Mouse (Mus musculus) liver, postnatal 0 days (tissue): ENCODE measurements around the gene Olfr457. TPM values are rescaled to one million over a fixed set of nuclear protein-coding genes. Genes with fewer than 3 reads are reported as not detected.
"Not testable (repeated sequence)": the region's sequence is repeated elsewhere in the genome, so short reads cannot be mapped to it uniquely, and the experiment has no call there.

Experiments
- ATAC-seq: fragments of 200-750 bp; cut with Nextera tagmentation; 2 replicates; pipeline ENCODE4 v1.8.0; 2017; ENCODE audit warnings: mild to moderate bottlenecking, moderate library complexity
- DNase-seq: peaks from one replicate; pipeline ENCODE4 v3.0.0-alpha.2; 2016
- H3K27ac ChIP-seq: fragments of 300-500 bp; sonication (generic); 2 replicates; pipeline ENCODE4 v1.5.1; 2014; ENCODE audit warnings: antibody characterized with exemption, moderate library complexity, mild to moderate bottlenecking, low read depth
- H3K27me3 ChIP-seq: fragments of 300-500 bp; sonication (generic); 2 replicates; pipeline ENCODE4 v1.6.1; 2014; ENCODE audit warnings: low read length, control low read depth, mixed read lengths; ENCODE audit not compliant: insufficient read depth
- H3K36me3 ChIP-seq: fragments of 300-500 bp; sonication (generic); replicated peaks from 2 replicates; pipeline ENCODE4 v1.6.1; 2014; ENCODE audit warnings: mild to moderate bottlenecking, control low read depth, low read length, moderate library complexity, mixed read lengths; ENCODE audit not compliant: insufficient read depth
- H3K4me1 ChIP-seq: fragments of 300-500 bp; sonication (generic); 2 replicates; pipeline ENCODE4 v1.6.1; 2014; ENCODE audit warnings: antibody characterized with exemption, mild to moderate bottlenecking, control low read depth; ENCODE audit not compliant: insufficient read depth
- H3K4me2 ChIP-seq: fragments of 300-500 bp; sonication (generic); 2 replicates; pipeline ENCODE4 v1.6.1; 2014; ENCODE audit warnings: low read depth, mild to moderate bottlenecking, low read length, moderate library complexity, mixed read lengths
- H3K4me3 ChIP-seq: fragments of 300-500 bp; sonication (generic); 2 replicates; pipeline ENCODE4 v1.5.1; 2014; ENCODE audit warnings: low read depth, low read length
- H3K9ac ChIP-seq: fragments of 300-500 bp; sonication (generic); replicated peaks from 2 replicates; pipeline ENCODE4 v1.6.1; 2014; ENCODE audit warnings: mild to moderate bottlenecking, moderate library complexity
- H3K9me3 ChIP-seq: fragments of 300-500 bp; sonication (generic); 2 replicates; pipeline ENCODE4 v1.6.1; 2016; ENCODE audit warnings: mild to moderate bottlenecking, control low read depth, low read length, mixed read lengths
- CTCF ChIP-seq: sonication (generic); IDR thresholded peaks from 2 replicates; pipeline ENCODE4 v1.5.1; 2016; ENCODE audit warnings: antibody characterized with exemption, low read depth
- EP300 ChIP-seq: IDR thresholded peaks from 2 replicates; pipeline ENCODE4 v1.6.1; 2016; ENCODE audit warnings: antibody characterized with exemption, low read depth, mild to moderate bottlenecking
- WGBS: fragments of 180-500 bp; shearing (Covaris S2); extraction: QIAGEN DNeasy Blood & Tissue Kit; methylation state at CpG from one replicate; pipeline ENCODE4 v1.1.7; 2014; ENCODE audit not compliant: insufficient replicate concordance; 5-methylcytosine and 5-hydroxymethylcytosine counted together
- polyA plus RNA-seq: library from polyadenylated mRNA; unstranded; fragments of >200 nt; fragmentation: Nextera tagmentation; extraction: Ambion mirVana; gene quantifications from 2 replicates; pipeline ENCODE4 v1.2.1, GENCODE M21; 2015

Gene Olfr457
- not detected in 2 replicates for polyA plus RNA-seq

DNA sequence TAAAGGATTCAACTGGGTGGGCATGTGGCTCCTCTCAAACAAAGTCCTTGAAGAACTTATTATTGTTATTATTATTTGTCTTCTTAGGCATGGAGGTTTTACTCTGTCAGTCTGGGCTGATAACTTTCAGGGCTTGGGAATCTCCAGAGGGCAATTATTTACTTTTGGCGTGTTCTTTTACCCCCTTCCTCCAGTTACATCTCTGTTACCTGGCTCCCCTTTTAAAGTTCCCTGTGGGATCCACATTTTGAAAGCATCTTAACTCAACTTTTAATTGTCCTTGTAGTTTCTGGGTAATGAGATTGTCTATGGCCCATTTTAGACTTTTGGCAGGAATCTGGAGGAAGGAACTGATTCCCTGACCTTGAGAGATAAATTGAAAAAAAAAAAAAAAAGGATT is at the start of gene Olfr457:
Olfr457 (minus strand) TSS at position 101 of the 400 bp plus-strand sequence.
- no peak for TF ChIP-seq CTCF
- no peak for TF ChIP-seq EP300
- no peak within 1 kb of the TSS for H3K27ac ChIP-seq
- no peak within 1 kb of the TSS for H3K9ac ChIP-seq
- no peaks in the 10 kb centered on the region for H3K27me3 ChIP-seq
- H3K4me2 ChIP-seq = no peak within 1 kb of the TSS
- 42% methylated on average over 1 of the region's 1 CpGs for WGBS
- H3K9me3 ChIP-seq = no peaks in the 10 kb centered on the region
- no peaks in the 10 kb centered on the region for H3K4me1 ChIP-seq
- no peak for ATAC-seq
- no peaks in the 10 kb centered on the region for H3K36me3 ChIP-seq
- DNase-seq = no peak
- no peak within 1 kb of the TSS for H3K4me3 ChIP-seq

DNA sequence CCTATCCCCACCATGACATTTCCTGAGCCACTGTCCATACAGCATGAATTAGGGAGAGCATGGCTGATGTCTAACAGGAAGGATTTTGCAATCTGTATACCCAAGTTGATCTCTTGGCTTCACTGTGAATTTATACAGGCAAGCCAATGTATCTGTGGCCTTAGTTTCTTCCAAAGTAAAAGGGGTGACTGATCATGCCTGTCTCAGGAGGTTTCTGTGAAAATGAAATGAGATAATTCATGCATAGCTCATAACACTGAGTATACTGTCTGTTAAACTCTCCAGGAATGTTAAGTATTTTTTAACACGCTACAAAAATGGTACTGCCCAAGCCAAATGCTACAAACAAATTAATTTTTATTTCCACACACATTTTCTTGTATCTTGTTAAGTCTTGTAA is 37.3 kb upstream of the Olfr457 start:
- ATAC-seq (no peak), DNase-seq (no peak)
- Histone ChIP-seq H3K27me3 (no peaks in the 10 kb centered on the region), H3K27ac (no peak overlapping the region), H3K9ac (no peak overlapping the region), H3K9me3 (no peaks in the 10 kb centered on the region), H3K4me1 (no peaks in the 10 kb centered on the region), H3K36me3 (no peaks in the 10 kb centered on the region), H3K4me3 (no peak overlapping the region), H3K4me2 (no peak overlapping the region)
- WGBS = 76% methylated on average over 1 of the region's 1 CpGs
- TF ChIP-seq EP300 (no peak), CTCF (no peak)

DNA sequence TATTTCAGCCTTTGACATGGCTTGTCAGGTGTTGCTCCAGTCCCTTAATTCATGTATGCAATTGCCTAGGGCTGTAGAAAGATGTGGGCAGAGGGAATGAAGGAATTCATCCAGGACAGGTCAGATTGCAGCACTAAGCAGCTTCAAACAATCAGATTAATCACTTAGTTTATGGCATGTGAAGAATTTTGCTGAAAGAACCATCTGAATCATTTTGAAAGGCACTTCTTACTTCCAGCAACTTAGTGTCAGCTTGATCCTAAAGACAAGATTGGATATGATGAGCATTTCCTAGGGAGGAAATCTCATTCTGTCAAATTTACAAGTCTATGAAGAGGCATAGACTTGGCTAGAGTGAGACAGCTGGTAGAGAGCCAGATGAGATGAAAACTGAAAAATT is 33.2 kb upstream of the Olfr457 start:
- no peak overlapping the region for H3K4me2 ChIP-seq
- H3K9me3 ChIP-seq = no peaks in the 10 kb centered on the region
- DNase-seq (no peak), ATAC-seq (no peak)
- no peak overlapping the region for H3K9ac ChIP-seq
- no peak overlapping the region for H3K27ac ChIP-seq
- no peak overlapping the region for H3K4me3 ChIP-seq
- no peaks in the 10 kb centered on the region for H3K36me3 ChIP-seq
- TF ChIP-seq CTCF = no peak
- no peak for TF ChIP-seq EP300
- H3K4me1 ChIP-seq = no peaks in the 10 kb centered on the region
- no peaks in the 10 kb centered on the region for H3K27me3 ChIP-seq

DNA sequence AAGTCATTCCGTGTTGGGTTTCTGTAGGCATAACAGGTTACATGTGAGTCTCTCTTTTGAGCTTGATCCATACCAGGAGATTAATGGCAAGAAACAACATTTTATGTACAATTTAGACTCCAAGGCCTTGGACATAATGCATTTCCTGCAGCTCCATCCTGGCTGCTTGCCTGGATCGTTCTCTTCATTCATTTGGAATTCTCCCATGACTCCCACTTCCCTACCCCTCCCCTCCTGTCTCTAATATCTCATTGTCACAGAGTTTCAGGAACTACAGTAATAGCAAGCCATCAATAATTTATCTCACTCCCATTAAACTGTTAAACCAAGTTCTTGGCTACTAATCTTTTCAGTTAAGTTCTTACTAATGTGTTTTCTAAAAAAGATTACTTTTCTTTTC is 27.3 kb upstream of the Olfr457 start:
- H3K27me3 ChIP-seq = no peaks in the 10 kb centered on the region
- H3K9me3 ChIP-seq = no peaks in the 10 kb centered on the region
- no peak overlapping the region for H3K27ac ChIP-seq
- no peaks in the 10 kb centered on the region for H3K4me1 ChIP-seq
- TF ChIP-seq CTCF = no peak
- TF ChIP-seq EP300 = no peak
- no peak overlapping the region for H3K4me2 ChIP-seq
- no peak overlapping the region for H3K4me3 ChIP-seq
- H3K9ac ChIP-seq = no peak overlapping the region
- ATAC-seq (no peak), DNase-seq (no peak)
- H3K36me3 ChIP-seq = no peaks in the 10 kb centered on the region
- WGBS = 75% methylated on average over 2 of the region's 2 CpGs

DNA sequence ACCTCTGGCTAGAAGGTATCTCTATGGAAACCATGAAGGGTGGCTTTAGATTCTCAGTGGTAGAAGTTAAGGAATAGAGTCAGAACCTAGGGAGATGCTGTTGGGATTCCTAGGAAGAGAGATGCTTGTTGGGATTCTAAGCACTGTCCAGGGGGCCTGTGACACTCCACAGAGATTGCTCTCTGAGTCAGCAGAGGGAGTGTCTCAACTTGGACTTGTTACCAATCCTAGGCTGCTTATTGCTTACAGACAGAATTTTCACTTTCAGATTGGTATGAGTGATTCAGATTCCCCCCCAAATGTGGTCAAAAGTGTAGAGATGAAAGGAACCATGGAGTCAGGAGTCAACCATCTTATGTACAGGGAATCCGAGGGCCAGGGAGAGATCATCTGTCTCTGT is 13.6 kb upstream of the Olfr457 start:
- TF ChIP-seq EP300 (no peak), CTCF (no peak)
- Histone ChIP-seq H3K4me3 (no peak overlapping the region), H3K4me2 (no peak overlapping the region), H3K9ac (no peak overlapping the region), H3K4me1 (no peaks in the 10 kb centered on the region), H3K27ac (no peak overlapping the region), H3K9me3 (no peaks in the 10 kb centered on the region), H3K36me3 (no peaks in the 10 kb centered on the region), H3K27me3 (no peaks in the 10 kb centered on the region)
- 33% methylated on average over 1 of the region's 1 CpGs for WGBS
- ATAC-seq (no peak), DNase-seq (no peak)

DNA sequence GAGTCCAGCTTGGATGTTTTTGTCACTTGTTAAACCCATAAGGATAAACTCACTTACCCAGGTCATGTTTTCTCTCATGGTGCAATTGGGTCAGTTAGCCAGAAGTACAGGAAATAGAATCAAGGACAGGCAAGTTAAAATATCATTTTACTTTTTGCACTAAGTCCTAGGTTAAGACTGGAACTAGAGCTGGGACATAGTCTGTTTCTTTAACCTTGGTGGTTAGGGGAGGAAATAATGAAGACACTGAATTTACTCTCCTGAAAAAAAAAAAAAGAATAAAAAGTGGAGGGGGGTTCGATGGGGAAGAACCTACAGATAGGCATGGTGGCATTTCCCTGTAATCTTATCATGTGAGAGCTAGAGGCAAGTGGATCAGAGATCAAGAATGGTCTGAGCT is 11.0 kb upstream of the Olfr457 start, which contains the start of gene Olfr456:
Olfr456 (minus strand) TSS at position 101 of the 400 bp plus-strand sequence.
- H3K27ac ChIP-seq = no peak within 1 kb of the TSS
- no peaks in the 10 kb centered on the region for H3K4me1 ChIP-seq

DNA sequence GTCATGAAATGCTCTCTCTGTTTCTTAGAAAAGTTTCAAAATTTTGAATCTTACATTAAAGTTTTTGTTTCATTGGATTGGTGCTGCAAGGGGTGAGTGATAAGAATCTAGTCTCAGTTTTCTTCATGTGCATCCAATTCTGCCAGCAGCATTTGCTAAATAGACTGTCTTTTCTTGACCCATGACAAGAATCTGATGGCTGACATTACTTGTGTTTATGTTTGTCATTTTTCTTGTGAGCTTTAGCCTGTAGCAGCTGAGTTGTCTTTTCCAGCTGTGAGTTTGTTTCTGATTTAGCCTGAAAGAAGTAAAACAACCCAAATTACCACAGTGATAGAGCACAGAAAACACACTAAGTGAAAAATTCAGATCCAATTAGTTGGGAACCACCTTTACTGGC is 8.5 kb upstream of the Olfr457 start:
- Histone ChIP-seq H3K27ac (no peak overlapping the region), H3K4me1 (no peaks in the 10 kb centered on the region), H3K9ac (no peak overlapping the region), H3K36me3 (no peaks in the 10 kb centered on the region), H3K4me2 (no peak overlapping the region), H3K27me3 (no peaks in the 10 kb centered on the region), H3K9me3 (no peaks in the 10 kb centered on the region), H3K4me3 (no peak overlapping the region)
- no peak for DNase-seq
- ATAC-seq = no peak
- no peak for TF ChIP-seq EP300
- no peak for TF ChIP-seq CTCF

More for the DNA sequence above, 11.0 kb upstream of the Olfr457 start, which contains the start of gene Olfr456:
- no peak within 1 kb of the TSS for H3K4me3 ChIP-seq
- no peak for TF ChIP-seq EP300
- TF ChIP-seq CTCF = no peak
- no peaks in the 10 kb centered on the region for H3K36me3 ChIP-seq
- no peak for ATAC-seq
- 78% methylated on average over 1 of the region's 1 CpGs for WGBS
- no peak within 1 kb of the TSS for H3K9ac ChIP-seq
- H3K4me2 ChIP-seq = no peak within 1 kb of the TSS
- H3K27me3 ChIP-seq = no peaks in the 10 kb centered on the region
- no peaks in the 10 kb centered on the region for H3K9me3 ChIP-seq
- DNase-seq = no peak

DNA sequence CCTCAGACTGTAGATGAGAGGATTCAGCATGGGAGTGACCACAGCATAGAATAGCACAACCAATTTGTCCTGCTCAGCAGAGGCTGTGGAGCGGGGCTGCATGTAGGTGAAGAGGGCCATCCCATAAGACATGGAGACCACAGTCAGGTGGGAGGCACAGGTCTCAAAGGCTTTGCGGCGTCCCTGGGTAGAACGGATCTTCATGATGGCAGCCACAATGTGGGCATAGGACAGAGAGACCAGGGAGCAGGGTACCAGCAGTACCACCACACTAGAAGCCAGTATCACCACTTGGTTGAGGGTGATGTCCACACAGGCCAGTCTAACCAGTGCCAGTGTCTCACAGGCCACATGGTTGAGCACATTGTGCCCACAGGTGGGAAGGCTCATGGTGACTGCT is 4.8 kb downstream of the Olfr457 start:
- H3K36me3 ChIP-seq, H3K4me2 ChIP-seq, H3K9ac ChIP-seq, H3K4me3 ChIP-seq, ATAC-seq, H3K27ac ChIP-seq, H3K4me1 ChIP-seq, DNase-seq, H3K27me3 ChIP-seq, H3K9me3 ChIP-seq: not testable (repeated sequence)
- WGBS = 84% methylated on average over 4 of the region's 4 CpGs
